Mouse (Mus musculus) intestine, embryonic 16.5 days (tissue): ENCODE measurements at regions not wholly inside any gene's neighbourhood (a gene's known extent, or its start where the extent isn't known, plus 50 kb on each side); places are given as distances from the start of the nearest gene placed in this dataset.

Source experiments
- ATAC-seq: fragments of 200-750 bp; cut with Nextera tagmentation; 2 replicates; pipeline ENCODE4 v1.8.0; 2017; ENCODE audit warnings: moderate TSS enrichment, moderate library complexity
- H3K27ac ChIP-seq: fragments of 300-500 bp; sonication (generic); 2 replicates; pipeline ENCODE4 v1.5.1; 2014; ENCODE audit warnings: mild to moderate bottlenecking, low read length
- H3K27me3 ChIP-seq: fragments of 300-500 bp; sonication (generic); replicated peaks from 2 replicates; pipeline ENCODE4 v1.6.1; 2014; ENCODE audit warnings: low read length, control low read depth, mixed read lengths; ENCODE audit not compliant: control insufficient read depth, insufficient read depth
- H3K36me3 ChIP-seq: fragments of 300-500 bp; sonication (generic); 2 replicates; pipeline ENCODE4 v1.6.1; 2014; ENCODE audit warnings: low read length, control low read depth; ENCODE audit not compliant: control insufficient read depth, insufficient read depth
- H3K4me1 ChIP-seq: fragments of 300-500 bp; sonication (generic); 2 replicates; pipeline ENCODE4 v1.6.1; 2014; ENCODE audit warnings: low read length, control low read depth, mixed read lengths; ENCODE audit not compliant: control insufficient read depth, insufficient read depth
- H3K4me2 ChIP-seq: fragments of 300-500 bp; sonication (generic); 2 replicates; pipeline ENCODE4 v1.6.1; 2014; ENCODE audit warnings: low read depth, low read length, control low read depth
- H3K4me3 ChIP-seq: fragments of 300-500 bp; sonication (generic); 2 replicates; pipeline ENCODE4 v1.5.1; 2014; ENCODE audit warnings: mild to moderate bottlenecking, low read length
- H3K9ac ChIP-seq: fragments of 300-500 bp; sonication (generic); 2 replicates; pipeline ENCODE4 v1.6.1; 2014; ENCODE audit warnings: low read depth, low read length
- H3K9me3 ChIP-seq: fragments of 300-500 bp; sonication (generic); 2 replicates; pipeline ENCODE4 v1.6.1; 2016; ENCODE audit warnings: low read length, control low read depth; ENCODE audit not compliant: control insufficient read depth
- WGBS: fragments of 180-500 bp; shearing (Covaris S2); extraction: QIAGEN DNeasy Blood & Tissue Kit; methylation state at CpG from one replicate; pipeline ENCODE4 v1.1.7; 2014; 5-methylcytosine and 5-hydroxymethylcytosine counted together

- Histone ChIP-seq H3K36me3 (no peaks in the 10 kb centered on the region), H3K27ac (no peak overlapping the region), H3K9ac (no peak overlapping the region), H3K4me1 (peaks cover 12% of the 10 kb centered on the region), H3K27me3 (no peaks in the 10 kb centered on the region), H3K9me3 (no peaks in the 10 kb centered on the region), H3K4me2 (no peak overlapping the region), H3K4me3 (no peak overlapping the region)
- WGBS, result 69% methylated on average over 12 of the region's 12 CpGs
- ATAC-seq, result no peak
These were observed 61.9 kb upstream of the Cdh5 start for GRCm38 (mm10) chr8:104039526-104039925.

- Histone ChIP-seq H3K9me3 (0 out of 2 replicates have a peak, but pooled peaks cover 3% of the 10 kb centered on the region), H3K27me3 (no peaks in the 10 kb centered on the region), H3K36me3 (no peaks in the 10 kb centered on the region), H3K4me1 (peaks cover 12% of the 10 kb centered on the region), H3K27ac (no peak overlapping the region), H3K9ac (no peak overlapping the region), H3K4me2 (no peak overlapping the region), H3K4me3 (no peak overlapping the region)
- 89% methylated on average over 5 of the region's 5 CpGs for WGBS
- ATAC-seq, result no peak
These were observed 59.9 kb upstream of the Cdh5 start for GRCm38 (mm10) chr8:104041522-104041921.

- Histone ChIP-seq H3K4me2 (0 out of 2 replicates have a peak overlapping the region, but pooled peaks have one; percentile 3), H3K9ac (no peak overlapping the region), H3K27me3 (no peaks in the 10 kb centered on the region), H3K4me1 (peaks cover 8% of the 10 kb centered on the region), H3K4me3 (no peak overlapping the region), H3K27ac (peak overlapping the region; percentile 11; the same call in 1 of the 2 replicates), H3K9me3 (0 out of 2 replicates have a peak, but pooled peaks cover 3% of the 10 kb centered on the region), H3K36me3 (no peaks in the 10 kb centered on the region)
- WGBS, result 20% methylated on average over 8 of the region's 8 CpGs
- peak; percentile 54; the same call in 1 of the 2 replicates for ATAC-seq
These were observed 59.0 kb upstream of the Cdh5 start for GRCm38 (mm10) chr8:104042434-104042833.

- Histone ChIP-seq H3K36me3 (no peaks in the 10 kb centered on the region), H3K4me1 (no peaks in the 10 kb centered on the region), H3K4me3 (no peak overlapping the region), H3K4me2 (no peak overlapping the region), H3K27me3 (0 out of 2 replicates have a peak, but pooled peaks cover 3% of the 10 kb centered on the region), H3K27ac (no peak overlapping the region), H3K9me3 (0 out of 2 replicates have a peak, but pooled peaks cover 3% of the 10 kb centered on the region), H3K9ac (no peak overlapping the region)
- ATAC-seq, result no peak
- WGBS, result 67% methylated on average over 5 of the region's 5 CpGs
These were observed 53.4 kb upstream of the Cdh5 start for GRCm38 (mm10) chr8:104048037-104048436.

- ATAC-seq, result no peak
- WGBS, result 86% methylated on average over 6 of the region's 6 CpGs
- H3K9ac ChIP-seq, result no peak overlapping the region
- no peak overlapping the region for H3K4me2 ChIP-seq
- H3K9me3 ChIP-seq, result 0 out of 2 replicates have a peak, but pooled peaks cover 3% of the 10 kb centered on the region
- H3K27ac ChIP-seq, result no peak overlapping the region
- 0 out of 2 replicates have a peak, but pooled peaks cover 3% of the 10 kb centered on the region for H3K27me3 ChIP-seq
- H3K4me3 ChIP-seq, result no peak overlapping the region
- H3K36me3 ChIP-seq, result no peaks in the 10 kb centered on the region
- no peaks in the 10 kb centered on the region for H3K4me1 ChIP-seq
These were observed 52.2 kb upstream of the Cdh5 start for GRCm38 (mm10) chr8:104049181-104049580.

- H3K9ac ChIP-seq, result no peak overlapping the region
- H3K27ac ChIP-seq, result no peak overlapping the region
- H3K4me1 ChIP-seq, result no peaks in the 10 kb centered on the region
- no peaks in the 10 kb centered on the region for H3K36me3 ChIP-seq
- 0 out of 2 replicates have a peak, but pooled peaks cover 3% of the 10 kb centered on the region for H3K27me3 ChIP-seq
- ATAC-seq, result peak; percentile 59
- 31% methylated on average over 15 of the region's 15 CpGs for WGBS
- H3K4me2 ChIP-seq, result 0 out of 2 replicates have a peak overlapping the region, but pooled peaks have one; percentile 10
- H3K4me3 ChIP-seq, result no peak overlapping the region
- H3K9me3 ChIP-seq, result no peaks in the 10 kb centered on the region
These were observed 50.5 kb upstream of the Cdh5 start for GRCm38 (mm10) chr8:104050694-104051539.

- 53% methylated on average over 5 of the region's 5 CpGs for WGBS
- H3K9me3 ChIP-seq, result no peaks in the 10 kb centered on the region
- no peak overlapping the region for H3K27ac ChIP-seq
- no peaks in the 10 kb centered on the region for H3K4me1 ChIP-seq
- no peaks in the 10 kb centered on the region for H3K36me3 ChIP-seq
- H3K4me3 ChIP-seq, result no peak overlapping the region
- H3K27me3 ChIP-seq, result 0 out of 2 replicates have a peak, but pooled peaks cover 3% of the 10 kb centered on the region
- no peak overlapping the region for H3K4me2 ChIP-seq
- no peak overlapping the region for H3K9ac ChIP-seq
- ATAC-seq, result no peak
These were observed 49.9 kb upstream of the Cdh5 start for GRCm38 (mm10) chr8:104051540-104051882.
